Mouse (Mus musculus) adrenal gland, postnatal 0 days (tissue): Measurements from ENCODE around the gene Sult2a7. TPM values are rescaled to one million over a fixed set of nuclear protein-coding genes. Genes with fewer than 3 reads are reported as not detected.

ENCODE experiments used
- polyA plus RNA-seq: library from polyadenylated mRNA; unstranded; fragments of >200 nt; fragmentation: Nextera tagmentation; extraction: Ambion mirVana; gene quantifications from 2 replicates; pipeline ENCODE4 v1.2.1, GENCODE M21; 2015

Gene Sult2a7
- polyA plus RNA-seq, result not detected in 2 replicates

DNA sequence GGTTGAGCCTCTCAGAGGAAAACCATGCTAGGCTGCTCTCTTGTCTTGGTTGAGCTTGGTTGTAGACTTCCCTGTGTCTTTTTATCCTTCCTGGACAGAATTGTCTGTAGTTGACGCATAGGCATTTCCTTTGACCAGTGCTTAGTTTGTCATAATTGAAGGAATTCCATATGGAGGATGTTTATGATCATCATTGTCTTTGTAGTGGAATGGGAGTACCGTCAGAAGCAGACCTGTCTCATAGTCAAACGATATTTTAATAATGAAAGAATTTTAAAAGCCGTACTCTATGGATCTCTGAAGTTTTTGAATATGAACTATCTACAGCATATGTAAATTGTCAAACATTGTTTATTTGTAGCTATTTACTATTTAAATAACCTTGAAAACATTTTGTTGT, at the start of gene Sult2a7:
Sult2a7 (minus strand) TSS at position 101 of the 400 bp plus-strand sequence.

GRCm38 (mm10) chr7:14446534-14446933, 47.5 kb downstream of the Sult2a7 start, which contains the start of gene Sult2a8:
Gene Sult2a8, minus strand, starts transcription at chr7:14446769.

Other genes starting within 250 kb of the Sult2a7 start
- gene Sult2a6, start 239.4 kb downstream of the Sult2a7 start, polyA plus RNA-seq, result 0.39 TPM in 1 of 2 replicates, not detected in the other
- not detected in 2 replicates for gene Obox8, start 160.7 kb downstream of the Sult2a7 start, polyA plus RNA-seq
- 0.30 and 0.40 TPM in 2 replicates for gene Sult2a8, start 47.5 kb downstream of the Sult2a7 start, polyA plus RNA-seq
- 0.05 and 0.06 TPM in 2 replicates for gene Vmn1r90, start 69.3 kb upstream of the Sult2a7 start, polyA plus RNA-seq
- gene Obox7, start 165.3 kb upstream of the Sult2a7 start, polyA plus RNA-seq, result not detected in 2 replicates